Mouse (Mus musculus) heart, adult 2 months (tissue): ENCODE data around the gene Trim15.

Experiments used
- CTCF ChIP-seq: fragments of 200-600 bp; IDR thresholded peaks from 2 replicates; pipeline ENCODE4 v1.8.1; 2022; ENCODE audit warnings: antibody characterized with exemption, mild to moderate bottlenecking, moderate library complexity
- EP300 ChIP-seq: fragments of 200-500 bp; IDR thresholded peaks from 2 replicates; pipeline ENCODE4 v1.6.1; 2011; ENCODE audit warnings: low read depth, low read length, control low read depth; ENCODE audit not compliant: insufficient read depth
- POLR2A ChIP-seq: fragments of 200-500 bp; IDR thresholded peaks from 2 replicates; pipeline ENCODE4 v1.6.1; 2011; ENCODE audit warnings: mild to moderate bottlenecking, low read depth, low read length, control low read depth; ENCODE audit not compliant: insufficient read depth

GRCm38 (mm10) chr17:36858181-36858580 is 8.8 kb downstream of the Trim15 start:
- TF ChIP-seq EP300 (no peak), CTCF (no peak), POLR2A (no peak)
